Mouse (Mus musculus): ENCODE measurements around the gene Bsph1. TPM values are rescaled to one million over a fixed set of nuclear protein-coding genes. Genes with fewer than 3 reads are reported as not detected.
"Not testable (repeated sequence)": the region's sequence is repeated elsewhere in the genome, so short reads cannot be mapped to it uniquely, and the experiment has no call there.

The Bsph1 gene
- polyA plus RNA-seq (2016; fragmentation: Nextera tagmentation; extraction: Ambion mirVana): not detected in 2 replicates

- H3K4me2 ChIP-seq (replicated peaks); H3K36me3 ChIP-seq; H3K4me1 ChIP-seq; H3K27ac ChIP-seq; H3K9ac ChIP-seq; ATAC-seq (ENCODE audit: insufficient number of reproducible peaks, insufficient read depth, low FRiP score, low TSS enrichment); H3K9me3 ChIP-seq; H3K27me3 ChIP-seq; H3K4me3 ChIP-seq: not testable (repeated sequence)
- WGBS: 50% methylated on average over 1 of the region's 1 CpGs
These were observed at the start of gene Bsph1 for GRCm38 (mm10) chr7:13450541-13450940. TSS of gene Bsph1 (plus strand) at chr7:13450841.

DNA sequence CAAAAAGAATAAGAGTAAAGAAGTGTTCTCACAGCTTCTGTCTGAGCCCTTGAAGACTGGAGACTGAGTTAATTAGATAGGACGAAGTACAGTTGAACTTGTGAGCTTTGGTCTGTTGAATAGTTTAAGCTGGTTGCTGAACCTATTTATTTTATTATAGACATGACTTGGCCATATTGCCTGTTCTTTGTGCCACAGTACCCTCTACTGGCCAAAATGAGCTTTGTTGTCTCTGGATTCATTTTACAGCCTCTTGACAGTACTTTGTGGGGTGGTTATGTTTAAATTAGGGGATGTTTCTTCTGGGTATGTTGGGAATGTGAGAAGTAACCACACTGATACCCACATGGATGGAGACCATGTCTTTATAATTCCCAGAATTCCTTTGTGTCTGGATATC is 60.9 kb downstream of the Bsph1 start:
- H3K36me3 ChIP-seq: no peaks in the 10 kb centered on the region
- no peak overlapping the region for H3K9ac ChIP-seq
- H3K4me1 ChIP-seq: no peaks in the 10 kb centered on the region
- WGBS: 63% methylated on average over 1 of the region's 1 CpGs
- H3K4me2 ChIP-seq (replicated peaks): no peak overlapping the region
- no peaks in the 10 kb centered on the region for H3K9me3 ChIP-seq
- no peaks in the 10 kb centered on the region for H3K27me3 ChIP-seq
- ATAC-seq (ENCODE audit: insufficient number of reproducible peaks, insufficient read depth, low FRiP score, low TSS enrichment): no peak
- H3K4me3 ChIP-seq: no peak overlapping the region
- H3K27ac ChIP-seq: no peak overlapping the region

Other genes with a start within 250 kb of the Bsph1 start
- not detected in 2 replicates for gene Vmn1r89, start 237.8 kb upstream of the Bsph1 start, polyA plus RNA-seq (2016; fragmentation: Nextera tagmentation; extraction: Ambion mirVana)
- 117 and 120 TPM in 2 replicates for gene Lig1, start 173.6 kb upstream of the Bsph1 start, polyA plus RNA-seq (2016; fragmentation: Nextera tagmentation; extraction: Ambion mirVana)
- gene Zswim9, start 172.1 kb upstream of the Bsph1 start, polyA plus RNA-seq (2016; fragmentation: Nextera tagmentation; extraction: Ambion mirVana): 14.2 and 15.8 TPM in 2 replicates
- 1.0 and 1.3 TPM in 2 replicates for gene Pla2g4c, start 126.2 kb upstream of the Bsph1 start, polyA plus RNA-seq (2016; fragmentation: Nextera tagmentation; extraction: Ambion mirVana)
- gene Cabp5, start 52.7 kb upstream of the Bsph1 start, polyA plus RNA-seq (2016; fragmentation: Nextera tagmentation; extraction: Ambion mirVana): not detected in 2 replicates
- not detected in 2 replicates for gene Bsph2, start 120.2 kb downstream of the Bsph1 start, polyA plus RNA-seq (2016; fragmentation: Nextera tagmentation; extraction: Ambion mirVana)
- not detected in 2 replicates for gene Sult2a5, start 173.1 kb downstream of the Bsph1 start, polyA plus RNA-seq (2016; fragmentation: Nextera tagmentation; extraction: Ambion mirVana)

Data from embryonic facial prominence, embryonic 12.5 days (tissue).